Mouse (Mus musculus) MEL (cell line): Measurements from ENCODE around the gene Pcsk2. TPM values are rescaled to one million over a fixed set of nuclear protein-coding genes. Genes with fewer than 3 reads are reported as not detected.

Experiments
- DNase-seq: peaks from one replicate; pipeline ENCODE4 v3.0.0; 2011; ENCODE audit warnings: low read depth, low spot score
- H3K27ac ChIP-seq: 2 replicates; pipeline ENCODE4 v1.5.1; 2012; ENCODE audit warnings: low read depth, mild to moderate bottlenecking, control low read depth, low read length, moderate library complexity; ENCODE audit not compliant: control insufficient read depth
- H3K27me3 ChIP-seq, 2 experiments: fragments of 150-350 bp in 1 of 2; sonication (generic) in 1 of 2; 2 replicates each; pipeline ENCODE4 v1.6.1; 2012; ENCODE audit warnings: low read length in 2 of 2, mild to moderate bottlenecking in 2 of 2, improper control_type of control experiment in 1 of 2, moderate library complexity in 1 of 2; ENCODE audit not compliant: insufficient read depth in 2 of 2, control insufficient read depth in 1 of 2
- H3K36me3 ChIP-seq, 2 experiments: 2 replicates each; pipeline ENCODE4 v1.6.1; 2012 to 2014; ENCODE audit warnings: low read length in 2 of 2, improper control_type of control experiment in 1 of 2, inconsistent platforms in 1 of 2, mild to moderate bottlenecking in 1 of 2; ENCODE audit not compliant: insufficient read depth in 2 of 2, control insufficient read depth in 1 of 2
- H3K4me1 ChIP-seq, 2 experiments: fragments of 150-350 bp in 1 of 2; sonication (generic) in 1 of 2; 2 replicates each; pipeline ENCODE4 v1.6.1; 2012; ENCODE audit warnings: low read length in 2 of 2, improper control_type of control experiment in 1 of 2, mild to moderate bottlenecking in 1 of 2; ENCODE audit not compliant: insufficient read depth in 2 of 2, control insufficient read depth in 1 of 2
- H3K4me3 ChIP-seq, 2 experiments: fragments of 150-350 bp in 1 of 2; sonication (generic) in 1 of 2; 2 replicates each; pipeline ENCODE4 v1.5.1; 2012; ENCODE audit warnings: low read depth in 2 of 2, low read length in 2 of 2, mild to moderate bottlenecking in 2 of 2, moderate library complexity in 2 of 2, control low read depth in 1 of 2, improper control_type of control experiment in 1 of 2; ENCODE audit not compliant: control insufficient read depth in 1 of 2, insufficient read depth in 1 of 2
- H3K79me2 ChIP-seq: 2 replicates; pipeline ENCODE4 v1.6.1; 2012; ENCODE audit warnings: mild to moderate bottlenecking, low read length, moderate library complexity; ENCODE audit not compliant: control insufficient read depth, poor library complexity, insufficient read depth
- H3K9ac ChIP-seq: 2 replicates; pipeline ENCODE4 v1.6.1; 2012; ENCODE audit warnings: low read depth, mild to moderate bottlenecking, control low read depth, low read length, moderate library complexity; ENCODE audit not compliant: control insufficient read depth, poor library complexity, severe bottlenecking
- H3K9me3 ChIP-seq: fragments of 150-350 bp; sonication (generic); replicated peaks from 2 replicates; pipeline ENCODE4 v1.6.1; 2012; ENCODE audit warnings: mild to moderate bottlenecking, low read length, improper control_type of control experiment, moderate library complexity; ENCODE audit not compliant: insufficient read depth
- CHD1 ChIP-seq: IDR thresholded peaks from 2 replicates; pipeline ENCODE4 v1.6.1; 2012; ENCODE audit warnings: low read depth, mild to moderate bottlenecking, inconsistent platforms, low read length, improper control_type of control experiment
- CTCF ChIP-seq, 3 experiments: IDR thresholded peaks in 2 of 3; conservative IDR thresholded peaks in 1 of 3; 2 replicates each; pipeline ENCODE4 v1.5.1; 2011 to 2012; ENCODE audit warnings: low read length in 3 of 3, low read depth in 2 of 3, mild to moderate bottlenecking in 2 of 3, improper control_type of control experiment in 1 of 3, inconsistent platforms in 1 of 3, mixed read lengths in 1 of 3, moderate library complexity in 1 of 3; ENCODE audit not compliant: control insufficient read depth in 1 of 3, insufficient read depth in 1 of 3, poor library complexity in 1 of 3, severe bottlenecking in 1 of 3
- EP300 ChIP-seq, 2 experiments: IDR thresholded peaks; 2 replicates each; pipeline ENCODE4 v1.6.1; 2011; ENCODE audit warnings: improper control_type of control experiment in 2 of 2, low read length in 2 of 2, low read depth in 1 of 2, mild to moderate bottlenecking in 1 of 2
- GABPA ChIP-seq: IDR thresholded peaks from 2 replicates; pipeline ENCODE4 v1.6.1; 2012; ENCODE audit warnings: low read depth, mild to moderate bottlenecking, inconsistent platforms, low read length, improper control_type of control experiment, moderate library complexity
- KAT2A ChIP-seq: conservative IDR thresholded peaks from 2 replicates; pipeline ENCODE4 v1.6.1; 2012; ENCODE audit warnings: low read depth, low read length, improper control_type of control experiment, inconsistent platforms
- MAFK ChIP-seq: IDR thresholded peaks from 2 replicates; pipeline ENCODE4 v1.6.1; 2011; ENCODE audit warnings: low read depth, mild to moderate bottlenecking, low read length, improper control_type of control experiment, borderline replicate concordance
- MAX ChIP-seq: IDR thresholded peaks from 2 replicates; pipeline ENCODE4 v1.6.1; 2011; ENCODE audit warnings: low read length, improper control_type of control experiment
- MAZ ChIP-seq: IDR thresholded peaks from 2 replicates; pipeline ENCODE4 v1.6.1; 2012; ENCODE audit warnings: low read depth, mild to moderate bottlenecking, inconsistent platforms, low read length, improper control_type of control experiment
- MEF2A ChIP-seq: IDR thresholded peaks from 2 replicates; pipeline ENCODE4 v1.6.1; 2014; ENCODE audit warnings: low read depth, mild to moderate bottlenecking, inconsistent platforms, low read length, improper control_type of control experiment; ENCODE audit not compliant: poor library complexity, insufficient replicate concordance, severe bottlenecking; ENCODE audit errors: extremely low read depth
- MXI1 ChIP-seq: IDR thresholded peaks from 2 replicates; pipeline ENCODE4 v1.6.1; 2011; ENCODE audit warnings: mild to moderate bottlenecking, low read depth, low read length, improper control_type of control experiment
- MYB ChIP-seq: IDR thresholded peaks from 2 replicates; pipeline ENCODE4 v1.6.1; 2011; ENCODE audit warnings: mild to moderate bottlenecking, low read depth, low read length, improper control_type of control experiment
- NRF1 ChIP-seq: IDR thresholded peaks from 2 replicates; pipeline ENCODE4 v1.6.1; 2014; ENCODE audit warnings: low read depth, mild to moderate bottlenecking, inconsistent platforms, low read length, improper control_type of control experiment, moderate library complexity; ENCODE audit not compliant: poor library complexity, insufficient read depth, severe bottlenecking
- POLR2A ChIP-seq, 2 experiments: IDR thresholded peaks; 2 replicates each; pipeline ENCODE4 v1.6.1; 2011 to 2012; ENCODE audit warnings: low read length in 2 of 2, mild to moderate bottlenecking in 2 of 2, control low read depth in 1 of 2, improper control_type of control experiment in 1 of 2, low read depth in 1 of 2, moderate library complexity in 1 of 2; ENCODE audit not compliant: control insufficient read depth in 1 of 2, insufficient read depth in 1 of 2, poor library complexity in 1 of 2
- POLR2AphosphoS5 ChIP-seq: IDR thresholded peaks from 2 replicates; pipeline ENCODE4 v1.6.1; 2012; ENCODE audit warnings: low read depth, borderline replicate concordance, mild to moderate bottlenecking, inconsistent platforms, low read length, moderate library complexity, mixed read lengths
- RCOR1 ChIP-seq: IDR thresholded peaks from 2 replicates; pipeline ENCODE4 v1.6.1; 2012; ENCODE audit warnings: low read depth, mild to moderate bottlenecking, inconsistent platforms, low read length, improper control_type of control experiment
- SIN3A ChIP-seq: IDR thresholded peaks from 2 replicates; pipeline ENCODE4 v1.6.1; 2012; ENCODE audit warnings: low read length, improper control_type of control experiment, inconsistent platforms
- TCF12 ChIP-seq: IDR thresholded peaks from 2 replicates; pipeline ENCODE4 v1.6.1; 2014; ENCODE audit warnings: low read depth, mild to moderate bottlenecking, inconsistent platforms, low read length, improper control_type of control experiment, moderate library complexity
- UBTF ChIP-seq: IDR thresholded peaks from 2 replicates; pipeline ENCODE4 v1.6.1; 2012; ENCODE audit warnings: low read depth, mild to moderate bottlenecking, inconsistent platforms, low read length, improper control_type of control experiment, moderate library complexity, borderline replicate concordance; ENCODE audit not compliant: insufficient read depth
- USF1 ChIP-seq: IDR thresholded peaks from 2 replicates; pipeline ENCODE4 v1.6.1; 2014; ENCODE audit warnings: low read depth, mild to moderate bottlenecking, inconsistent platforms, low read length, improper control_type of control experiment, moderate library complexity
- ZC3H11A ChIP-seq: IDR thresholded peaks from 2 replicates; pipeline ENCODE4 v1.6.1; 2012; ENCODE audit warnings: low read depth, mild to moderate bottlenecking, inconsistent platforms, low read length, improper control_type of control experiment
- ZKSCAN1 ChIP-seq: IDR thresholded peaks from 2 replicates; pipeline ENCODE4 v1.6.1; 2012; ENCODE audit warnings: low read depth, mild to moderate bottlenecking, inconsistent platforms, low read length, improper control_type of control experiment, moderate library complexity
- polyA plus RNA-seq, 2 experiments: library from polyadenylated mRNA; stranded (reverse) in 1 of 2; unstranded in 1 of 2; fragments of >175 nt in 1 of 2; fragments of >200 nt in 1 of 2; gene quantifications; 2 replicates each; pipeline versions ENCODE4 v1.2.1 to v1.2.4; 2012; ENCODE audit warnings: low replicate concordance in 2 of 2, low read depth in 1 of 2; ENCODE audit not compliant: insufficient read length in 2 of 2, insufficient read depth in 1 of 2, missing spikeins in 1 of 2
- total RNA-seq: library from RNA; depleted of rRNA; stranded (reverse); fragments of 300-350 nt; gene quantifications from 2 replicates; pipeline ENCODE4 v1.2.3, GENCODE M21; 2012

Pcsk2 gene
- total and polyA plus RNA-seq, 3 experiments: not detected

- H3K9me3 ChIP-seq: no peaks in the 10 kb centered on the region
- H3K79me2 ChIP-seq: no peaks in the 10 kb centered on the region
- no peaks in the 10 kb centered on the region for H3K36me3 ChIP-seq
- no peak overlapping the region for H3K4me3 ChIP-seq
- DNase-seq: no peak
- no peak for TF ChIP-seq EP300 (IDR thresholded peaks at IDR 0.05; ENCODE audit: low read depth in 1 of 2, low read length in 2 of 2)
- no peak for TF ChIP-seq RCOR1
- TF ChIP-seq NRF1: no peak
- TF ChIP-seq ZC3H11A: no peak
- no peak for TF ChIP-seq SIN3A
- TF ChIP-seq MAFK: no peak
- H3K27ac ChIP-seq: no peak overlapping the region
- H3K9ac ChIP-seq: no peak overlapping the region
- H3K4me1 ChIP-seq: no peaks in the 10 kb centered on the region
- no peaks in the 10 kb centered on the region for H3K27me3 ChIP-seq
Measured at GRCm38 (mm10) chr2:143742436-143742835, 196.5 kb downstream of the Pcsk2 start.

DNA sequence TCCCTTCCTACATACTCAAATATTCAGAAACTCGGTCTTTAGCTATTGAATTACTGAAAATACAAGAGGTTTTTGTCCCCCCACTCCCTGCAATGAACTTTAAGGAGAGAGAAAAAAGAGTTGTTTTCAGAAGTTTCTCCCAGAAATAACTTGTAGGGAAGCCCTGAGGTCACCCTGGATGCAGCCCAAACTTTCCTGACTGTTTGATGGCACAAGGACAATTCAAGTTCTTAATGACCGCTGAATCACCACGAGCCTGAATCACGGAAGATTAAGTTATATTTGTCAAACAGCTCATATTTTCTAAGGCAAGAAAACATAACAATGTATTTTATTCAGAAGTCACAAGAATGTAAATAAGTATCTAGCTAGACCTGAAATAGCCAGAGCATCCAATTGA lies 197.1 kb downstream of the Pcsk2 start:
- TF ChIP-seq CHD1: no peak
- TF ChIP-seq EP300 (IDR thresholded peaks at IDR 0.05; ENCODE audit: low read depth in 1 of 2, low read length in 2 of 2): no peak
- no peak for TF ChIP-seq MEF2A
- TF ChIP-seq MYB: no peak
- no peak for TF ChIP-seq UBTF
- TF ChIP-seq GABPA: no peak
- no peak for TF ChIP-seq KAT2A
- no peak for TF ChIP-seq POLR2AphosphoS5
- TF ChIP-seq CTCF (IDR thresholded peaks at IDR 0.05 in 2 of 3, conservative IDR thresholded peaks at IDR 0.05 in 1 of 3; ENCODE audit: control insufficient read depth in 1 of 3, insufficient read depth in 1 of 3, low read depth in 2 of 3, low read length in 3 of 3, poor library complexity in 1 of 3, severe bottlenecking in 1 of 3): no peak
- no peak for TF ChIP-seq ZC3H11A
- no peak for TF ChIP-seq MXI1
- TF ChIP-seq MAZ: no peak
- TF ChIP-seq MAX: no peak
- no peak for TF ChIP-seq TCF12
- TF ChIP-seq USF1: no peak
- TF ChIP-seq POLR2A (IDR thresholded peaks at IDR 0.05; ENCODE audit: control insufficient read depth in 1 of 2, insufficient read depth in 1 of 2, low read depth in 1 of 2, low read length in 2 of 2, poor library complexity in 1 of 2): no peak
- TF ChIP-seq ZKSCAN1: no peak
- TF ChIP-seq NRF1: no peak
- H3K4me1 ChIP-seq: no peaks in the 10 kb centered on the region
- no peaks in the 10 kb centered on the region for H3K79me2 ChIP-seq
- H3K27me3 ChIP-seq: no peaks in the 10 kb centered on the region
- no peak for DNase-seq
- no peaks in the 10 kb centered on the region for H3K36me3 ChIP-seq
- H3K9ac ChIP-seq: no peak overlapping the region
- no peak overlapping the region for H3K27ac ChIP-seq
- no peaks in the 10 kb centered on the region for H3K9me3 ChIP-seq
- no peak overlapping the region for H3K4me3 ChIP-seq
